Mouse (Mus musculus): ENCODE measurements around the gene Mfap2.
A peak's percentile ranks its signal among the peaks of the same experiment; 100 is the strongest.

The Mfap2 gene

DNA sequence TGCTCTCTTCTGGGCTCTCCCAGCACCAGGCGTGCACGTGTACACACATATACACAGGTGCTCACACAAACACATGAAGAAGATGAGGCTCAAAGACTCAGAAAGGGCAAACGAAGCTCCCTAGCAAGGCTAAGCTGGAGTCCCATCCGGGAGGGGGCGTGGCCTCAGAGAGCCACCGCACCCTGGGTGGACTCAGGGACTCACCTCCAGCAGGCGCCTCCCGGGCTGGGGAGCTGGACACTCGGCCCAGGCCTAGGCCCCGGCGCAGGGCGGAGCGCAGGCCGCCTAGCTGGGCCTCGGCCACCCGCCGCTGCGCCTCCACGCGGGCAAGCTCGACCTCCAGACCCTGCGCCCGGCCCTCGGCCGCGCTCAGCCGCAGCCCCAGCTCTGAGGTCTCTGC, 14.8 kb downstream of the Mfap2 start:
- DNase-seq (ENCODE audit: low read depth): no peak

DNA sequence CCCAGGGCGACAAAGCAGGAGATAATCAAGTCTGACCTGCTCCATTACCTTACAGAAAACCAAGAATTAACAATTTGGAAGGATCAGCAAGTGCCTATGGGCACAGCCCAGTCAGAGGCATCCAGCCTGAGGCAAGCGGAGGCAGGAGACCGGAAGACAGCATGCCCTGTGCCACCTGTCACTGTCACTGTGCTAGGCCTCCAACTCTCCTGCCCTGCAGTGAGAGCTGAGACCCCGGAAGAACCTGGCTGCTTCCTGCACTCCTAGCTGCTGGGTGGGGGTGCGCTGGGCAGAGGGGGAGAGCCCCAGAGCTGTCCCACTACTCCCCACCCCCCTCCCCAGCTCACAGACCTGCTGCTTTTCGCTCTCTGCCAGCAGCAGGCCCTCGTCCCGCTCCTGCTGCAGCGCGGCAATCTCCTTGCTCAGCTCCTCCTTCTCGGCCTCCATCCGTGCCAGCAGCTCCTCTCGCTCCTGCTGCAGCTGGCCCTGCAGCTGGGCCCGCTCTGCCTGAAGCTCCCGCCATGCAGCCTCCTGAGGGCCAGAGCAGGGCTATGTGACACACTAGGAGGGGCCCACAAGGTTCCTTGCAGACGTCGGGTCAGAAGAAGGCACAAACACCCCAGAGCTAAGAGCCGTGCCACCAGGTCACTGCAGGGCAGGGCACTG, 20.5 kb downstream of the Mfap2 start:
- no peak for DNase-seq (ENCODE audit: low read depth)

DNA sequence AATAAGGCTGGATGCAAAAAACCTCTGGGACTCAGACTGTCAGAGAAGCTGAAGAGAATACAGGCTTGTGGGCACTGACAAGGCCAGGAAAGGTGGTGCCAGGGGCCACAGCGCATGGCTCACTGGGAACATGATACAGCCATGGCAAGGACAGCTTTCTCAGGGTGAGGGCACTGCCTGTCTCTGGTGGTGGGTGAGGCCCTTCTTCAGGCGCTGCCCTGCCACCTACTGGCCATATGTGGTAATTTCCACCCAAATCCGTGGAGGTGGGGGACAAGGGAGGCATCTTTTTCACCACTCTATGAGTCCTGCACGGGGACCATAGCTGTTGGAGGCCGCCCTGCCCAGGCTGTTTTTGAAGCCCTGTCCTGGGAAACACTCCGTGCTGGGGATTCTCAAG, 21.5 kb downstream of the Mfap2 start:
- peak; percentile 85 for DNase-seq (ENCODE audit: low read depth)

DNA sequence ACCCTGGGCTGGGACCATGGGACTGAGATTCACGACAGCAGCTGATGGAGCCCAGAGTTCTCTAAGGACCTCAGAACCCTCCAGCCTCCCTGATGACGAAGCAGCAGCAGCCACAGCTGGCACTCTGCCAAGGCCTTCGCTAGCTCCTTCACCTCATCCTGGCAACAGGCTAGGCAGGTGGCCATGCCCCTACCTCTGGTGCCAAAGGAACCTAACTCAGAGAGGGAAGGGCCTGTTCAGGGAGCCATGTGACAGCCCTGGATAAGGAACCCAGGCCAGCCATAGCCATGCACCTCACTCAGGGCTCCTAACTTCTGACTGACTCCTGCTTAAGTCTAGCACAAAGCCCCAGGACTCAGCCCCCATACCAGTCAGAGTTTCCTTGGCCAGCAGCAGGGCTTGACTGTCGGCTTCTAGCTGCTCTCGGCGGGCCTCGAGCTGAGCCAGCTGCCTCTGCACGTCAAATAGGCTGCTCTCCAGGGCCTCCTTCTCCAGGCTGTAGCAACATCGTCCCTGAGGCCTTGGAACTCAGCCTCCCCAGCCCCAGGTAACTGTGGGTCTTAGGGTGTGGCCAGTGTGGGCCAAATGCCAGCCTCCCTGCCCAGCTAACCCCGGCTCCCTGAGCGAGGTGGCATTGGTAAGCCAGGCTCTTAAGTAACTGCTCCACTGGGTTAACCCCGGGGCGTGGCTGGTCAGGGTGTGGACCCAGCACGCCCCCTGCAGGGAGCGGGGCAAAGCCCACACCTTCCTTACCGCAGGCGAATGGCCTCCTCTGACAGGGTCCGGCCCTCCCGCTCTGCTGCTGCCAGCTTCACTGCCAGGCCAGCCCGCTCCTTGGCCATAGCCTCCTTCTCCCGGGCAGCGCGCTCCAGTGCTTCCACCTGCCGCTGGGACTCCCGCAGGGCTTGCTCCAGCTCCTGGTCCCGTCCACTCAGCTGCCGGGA, 23.7 kb downstream of the Mfap2 start:
- no peak for DNase-seq (ENCODE audit: low read depth)

DNA sequence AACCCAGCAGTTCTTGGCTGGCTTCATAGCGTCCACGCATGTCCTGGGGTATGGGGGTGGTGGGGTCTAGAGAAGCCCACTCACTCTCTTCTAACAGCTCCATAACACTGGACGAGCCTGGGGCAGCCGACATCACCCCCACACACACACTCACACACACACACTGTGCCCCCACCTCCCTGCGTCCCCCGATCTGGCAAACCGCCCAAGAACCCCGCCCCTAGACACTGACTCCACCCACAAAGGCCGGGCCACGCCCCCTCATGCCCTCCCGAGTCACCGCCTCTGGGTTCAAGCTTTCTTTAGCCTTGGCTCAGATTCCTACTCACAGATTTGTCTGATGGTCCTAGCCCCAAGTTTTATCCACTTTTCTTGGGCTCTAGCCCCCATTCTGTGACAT, 30.9 kb downstream of the Mfap2 start:
- DNase-seq (ENCODE audit: low read depth): no peak

DNA sequence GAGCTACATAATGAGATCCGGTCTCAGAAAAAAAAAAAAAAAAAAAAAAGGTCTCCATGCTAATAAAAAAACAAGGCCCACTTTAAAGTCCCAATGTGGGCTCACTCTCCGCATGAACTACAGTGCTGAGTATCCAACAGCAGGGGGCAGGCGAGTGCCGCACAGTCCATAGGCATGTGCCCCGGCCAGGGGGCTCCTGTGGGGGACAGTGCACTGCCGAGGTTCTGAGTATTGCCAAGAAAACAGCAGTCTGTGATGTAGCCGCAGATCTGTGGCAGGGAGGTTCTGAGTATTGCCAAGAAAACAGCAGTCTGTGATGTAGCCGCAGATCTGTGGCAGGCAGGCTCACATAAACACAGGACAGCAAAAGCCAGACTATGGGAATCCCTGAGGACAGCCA, 34.6 kb downstream of the Mfap2 start:
- DNase-seq (ENCODE audit: low read depth): peak; percentile 76

DNA sequence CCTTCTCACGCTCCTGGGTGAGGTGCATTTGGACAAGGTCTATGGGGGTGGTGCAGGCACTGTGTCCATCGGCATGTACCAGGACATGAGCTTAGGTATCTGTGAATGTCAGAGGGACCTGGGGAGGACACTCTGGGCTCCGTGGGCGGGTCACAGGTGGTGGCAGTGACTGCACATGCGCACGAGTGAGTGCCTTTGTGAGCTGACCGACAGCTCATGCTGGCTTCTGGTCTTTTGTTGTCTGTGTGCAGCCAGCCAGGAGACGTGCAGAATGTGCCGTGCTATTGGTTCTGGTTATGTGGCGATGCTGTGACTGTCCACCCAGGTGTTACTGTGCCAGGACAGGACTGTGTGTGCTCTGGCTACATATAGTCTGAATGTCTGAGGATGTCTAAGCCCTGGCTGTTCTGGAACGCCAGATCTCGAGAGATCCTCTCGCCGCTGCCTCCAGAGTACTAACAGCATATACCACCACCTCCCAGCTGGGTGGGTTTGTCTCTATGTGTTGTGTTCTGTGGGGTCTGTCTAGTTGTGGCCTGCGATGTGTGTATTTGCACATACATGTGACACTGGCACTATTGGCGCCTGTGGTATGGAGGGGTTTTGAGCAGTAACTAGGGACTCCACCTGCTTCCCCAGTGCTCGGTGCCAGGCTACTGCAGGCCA, 38.7 kb downstream of the Mfap2 start:
- DNase-seq (ENCODE audit: low read depth): no peak

DNA sequence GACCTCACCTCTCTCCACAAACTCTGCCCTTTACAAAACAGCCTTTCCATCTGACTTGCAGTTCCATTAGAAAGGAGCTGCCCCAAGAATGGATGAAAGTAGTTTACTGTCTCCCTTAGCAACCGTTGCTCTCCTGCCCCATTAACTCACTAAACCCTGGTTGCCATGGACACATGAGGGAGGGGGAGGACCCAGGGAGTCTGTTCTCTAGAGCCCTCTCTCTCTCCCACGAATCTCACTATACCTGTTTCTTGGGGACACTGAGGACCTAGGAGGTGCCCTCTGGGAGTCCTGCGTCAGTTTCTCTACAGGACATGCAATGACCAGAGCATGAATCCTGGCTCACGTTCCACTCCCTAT, 39.2 kb downstream of the Mfap2 start:
- no peak for DNase-seq (ENCODE audit: low read depth)

DNA sequence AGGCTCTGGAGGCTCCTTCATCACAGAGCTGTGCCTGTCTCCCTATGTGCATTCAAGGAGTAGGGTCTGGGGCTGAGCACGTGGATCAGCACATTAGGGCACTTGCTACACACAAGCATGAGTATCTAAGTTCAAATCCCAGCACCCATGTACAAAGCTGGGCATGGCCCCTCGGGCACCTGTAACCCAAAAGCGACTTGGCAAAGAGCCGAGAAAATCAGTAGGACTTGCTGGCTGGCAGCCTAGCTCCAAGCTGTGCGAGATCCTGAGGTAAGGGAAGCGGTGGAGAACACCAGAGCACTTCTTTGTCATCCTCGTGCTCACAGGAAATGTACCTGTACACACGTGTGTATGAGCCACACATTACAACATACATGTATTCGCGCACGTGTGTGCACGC, 42.2 kb downstream of the Mfap2 start:
- DNase-seq (ENCODE audit: low read depth): no peak

DNA sequence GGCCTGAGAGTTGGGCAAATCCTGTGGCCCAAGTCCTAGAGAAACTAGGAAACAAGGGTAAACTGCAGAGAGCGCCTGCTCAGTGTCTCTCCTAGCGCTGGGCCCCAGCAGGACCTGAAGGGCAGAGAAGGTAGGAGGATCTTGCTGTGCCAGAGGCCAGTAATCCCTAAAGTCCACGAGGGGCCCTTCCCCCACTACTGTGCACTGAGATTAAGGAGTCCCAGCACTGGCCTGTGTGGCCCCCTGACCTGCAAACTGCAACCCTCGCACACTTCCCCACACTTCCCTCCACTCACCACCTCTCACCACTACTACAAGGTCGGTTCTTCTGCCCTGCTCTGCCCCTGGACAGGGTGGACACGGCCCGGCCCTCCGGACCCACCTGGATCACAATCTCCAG, 42.9 kb downstream of the Mfap2 start:
- no peak for DNase-seq (ENCODE audit: low read depth)

DNA sequence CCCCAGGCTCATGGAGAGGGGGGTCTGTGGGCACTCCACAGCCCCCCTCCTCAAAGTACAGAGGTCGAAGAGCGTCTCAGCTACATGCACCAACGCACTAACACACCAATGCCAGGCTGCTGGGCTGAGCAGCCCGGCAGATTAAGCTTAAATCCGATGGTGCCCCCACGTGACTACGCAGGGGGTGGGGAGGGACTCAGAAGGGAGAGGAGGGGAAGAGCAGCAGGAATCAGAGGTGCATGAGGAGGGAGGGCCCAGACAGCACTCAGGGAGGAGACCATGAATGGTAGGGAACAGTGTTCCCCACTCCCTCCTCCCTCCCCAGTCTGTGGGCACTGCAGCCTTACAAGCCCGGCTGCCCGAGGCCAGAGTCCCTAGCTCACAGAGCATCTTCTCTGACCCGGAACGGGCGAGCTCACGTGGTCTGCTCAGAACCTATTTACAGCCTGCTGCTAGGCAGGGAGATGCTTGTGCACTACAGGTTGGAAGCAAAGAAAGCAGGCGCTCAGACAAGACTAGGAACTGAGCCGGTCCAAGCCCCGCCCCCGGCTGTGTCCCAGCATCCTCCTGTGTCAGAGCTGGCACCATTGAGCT, 43.4 kb downstream of the Mfap2 start:
- no peak for DNase-seq (ENCODE audit: low read depth)

DNA sequence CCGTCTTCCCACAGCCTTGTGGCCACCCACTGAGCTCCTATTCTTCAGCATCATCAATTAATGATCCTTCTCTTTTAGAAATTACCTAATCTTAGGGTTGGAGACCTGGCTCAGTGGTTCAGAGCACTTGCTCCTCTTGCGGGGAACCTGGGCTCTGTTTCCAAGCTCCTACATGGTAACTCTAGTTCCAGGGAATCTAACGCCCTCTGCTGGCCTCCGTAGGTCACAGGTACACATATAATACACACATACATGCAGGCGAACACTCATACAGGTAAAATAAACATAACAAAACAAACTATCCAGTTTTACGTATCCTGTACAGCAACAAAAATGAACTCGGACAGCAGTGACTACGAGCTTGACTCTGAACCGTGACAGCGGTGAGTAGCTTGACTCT, 46.8 kb downstream of the Mfap2 start:
- no peak for DNase-seq (ENCODE audit: low read depth)

DNA sequence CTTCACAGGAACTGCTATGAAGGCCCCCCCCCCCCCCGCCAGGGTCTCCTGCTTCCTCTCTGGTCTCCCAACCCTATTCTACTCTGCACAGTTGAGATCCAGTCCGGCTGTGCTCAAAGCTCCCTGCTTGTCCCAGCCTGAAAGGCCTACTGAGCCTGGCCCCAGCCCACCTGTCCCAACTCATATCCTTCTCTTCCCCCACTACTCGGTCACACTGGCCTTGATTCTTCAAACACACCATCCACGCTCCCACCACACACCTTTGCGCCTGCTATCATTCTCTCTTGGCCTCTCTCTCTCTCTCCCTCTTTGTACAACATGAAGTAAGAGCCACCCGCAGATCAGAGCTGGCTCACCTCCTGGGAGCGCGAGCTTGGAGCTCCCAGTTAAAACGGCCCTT, 48.6 kb downstream of the Mfap2 start:
- no peak for DNase-seq (ENCODE audit: low read depth)

DNA sequence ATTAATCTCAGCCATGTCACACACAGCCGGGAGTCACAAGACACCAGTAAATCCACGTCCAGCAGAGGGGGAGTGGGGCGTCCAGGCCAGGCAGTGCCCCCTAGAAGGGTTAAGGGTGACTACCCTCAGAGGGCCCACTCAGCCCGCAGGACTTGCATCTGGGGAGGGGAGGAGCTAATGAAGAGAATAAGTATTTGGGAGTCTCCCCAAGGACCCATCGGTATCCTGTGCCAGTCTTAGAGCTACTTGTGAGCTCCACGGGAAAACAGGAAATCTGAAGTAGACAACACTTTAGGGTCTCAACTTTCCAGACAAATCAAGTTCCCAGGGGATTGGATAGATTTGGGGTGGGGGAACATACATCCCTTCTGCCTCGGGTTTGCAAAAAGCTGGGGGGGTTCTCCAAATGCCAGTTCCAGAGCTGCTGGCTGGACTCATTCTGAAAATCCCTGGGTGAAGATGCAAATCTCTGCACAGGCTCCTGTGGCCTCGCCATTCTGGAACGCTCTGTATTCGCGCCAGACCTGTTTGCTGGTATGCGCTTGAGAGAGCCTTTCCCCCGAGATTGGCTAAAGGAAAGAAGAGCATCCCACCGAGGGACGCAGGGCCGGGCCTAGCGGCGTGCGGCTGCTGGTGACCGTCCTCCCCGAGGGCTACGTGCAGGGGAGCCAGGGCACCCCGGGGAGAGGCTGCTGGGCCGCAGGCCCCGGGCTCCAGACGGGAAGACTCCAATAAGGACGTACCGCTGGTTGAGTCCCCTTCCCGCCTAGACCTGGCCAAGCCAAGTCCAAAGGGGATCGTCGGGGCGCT, 49.6 kb downstream of the Mfap2 start:
- peak; percentile 24 for DNase-seq (ENCODE audit: low read depth)

DNA sequence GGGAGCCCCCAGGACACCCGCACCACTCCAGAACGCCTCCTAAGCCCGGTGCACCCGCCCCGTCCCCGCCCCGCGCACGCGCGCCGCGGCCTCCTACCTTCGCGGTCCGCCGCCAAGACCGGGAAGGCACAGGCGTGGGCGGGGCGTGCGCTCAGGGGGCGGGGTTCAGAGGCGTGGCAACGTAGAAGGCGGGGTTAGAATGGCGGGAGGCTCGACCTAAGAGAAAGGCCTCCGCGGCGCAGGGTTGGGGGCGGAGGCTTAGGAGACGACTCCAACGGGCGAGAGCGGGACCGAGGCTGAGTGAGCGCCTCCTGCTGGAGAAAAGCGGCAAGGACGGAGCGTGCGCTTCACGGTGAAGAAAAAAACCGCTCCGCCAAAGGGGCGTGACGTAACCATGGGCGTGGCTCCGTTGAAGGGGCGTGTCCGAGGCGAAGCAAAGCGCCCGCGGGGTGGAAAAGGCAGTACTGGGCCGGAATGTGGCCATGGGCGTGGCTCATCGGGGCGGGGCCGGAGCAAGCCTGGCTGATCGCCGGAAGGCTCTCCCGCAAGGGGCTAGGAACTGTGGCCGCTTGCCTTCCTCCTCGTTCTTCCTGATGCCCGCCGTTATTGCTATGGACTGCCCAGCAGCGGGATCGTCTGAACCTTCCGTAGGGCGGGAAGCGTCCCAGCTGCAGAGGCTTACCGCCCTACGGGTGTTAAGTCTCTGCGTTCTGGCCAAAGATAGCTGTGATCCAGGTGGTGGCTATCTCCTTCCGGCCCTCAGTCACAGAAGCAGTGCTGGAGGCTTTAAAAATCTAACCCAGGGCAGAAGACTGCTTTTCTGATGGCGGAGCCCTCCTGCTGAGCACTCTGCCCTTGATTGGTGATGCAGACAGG, 50.4 kb downstream of the Mfap2 start, which contains the start of gene Crocc:
Gene Crocc, minus strand, starts transcription at position 125 of the 876 bp plus-strand sequence.
- peak; percentile 100 for DNase-seq (ENCODE audit: low read depth)

DNA sequence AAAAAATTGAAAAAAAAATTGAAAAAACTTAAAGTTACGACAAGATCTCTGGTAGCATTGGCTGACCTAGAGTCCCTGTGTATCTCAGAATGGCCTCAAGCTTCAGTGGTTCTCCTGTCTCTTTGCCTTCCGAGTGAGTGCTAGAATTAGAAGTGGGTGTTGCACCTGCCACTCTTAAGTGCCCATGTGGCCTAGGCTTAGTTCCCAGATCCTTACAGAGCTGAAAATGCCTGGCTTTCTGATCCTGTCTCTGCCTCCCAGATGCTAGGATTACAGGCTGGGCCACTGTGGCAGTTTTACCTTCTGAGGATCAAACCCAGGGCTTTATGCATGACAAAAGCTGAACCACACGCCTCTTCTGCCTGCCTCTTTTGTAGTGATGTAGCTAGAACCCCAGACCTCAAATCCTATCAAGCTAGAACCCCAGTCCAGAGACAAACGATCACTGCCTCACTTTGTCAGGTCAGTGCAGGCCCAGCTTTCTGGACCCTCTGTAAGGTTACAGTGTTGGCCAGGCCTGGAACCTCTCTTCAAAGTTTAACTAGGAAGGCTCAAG, 54.0 kb downstream of the Mfap2 start:
- no peak for DNase-seq (ENCODE audit: low read depth)

DNA sequence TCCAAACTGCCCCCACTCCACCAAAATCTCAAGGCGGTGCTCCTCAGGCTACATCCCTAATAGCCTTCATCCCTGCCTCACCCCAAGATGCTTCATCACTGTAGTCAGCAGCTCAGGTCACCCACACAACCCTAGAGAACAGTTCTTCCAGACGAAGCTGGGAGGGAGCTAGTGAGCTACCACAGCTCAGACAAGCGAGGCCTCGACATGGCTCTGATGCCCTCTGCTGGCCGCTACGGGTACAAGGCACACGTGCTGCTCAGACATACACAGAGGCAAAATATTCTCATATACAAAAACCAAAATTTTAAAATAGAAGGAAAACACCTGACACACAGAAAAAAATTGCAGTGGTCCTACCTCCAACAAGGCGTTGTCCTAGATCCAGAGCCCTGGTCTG, 54.9 kb downstream of the Mfap2 start:
- peak; percentile 94 for DNase-seq (ENCODE audit: low read depth)

Measured in naive thymus-derived CD4-positive, alpha-beta T cell, adult 2 months (primary cell).